Mouse (Mus musculus) ovary, postnatal 36 days (tissue): ENCODE data around the gene Mepe.

Experiments
- DNase-seq: peaks from one replicate; pipeline ENCODE4 v3.0.0; 2022; ENCODE audit warnings: low spot score, mixed read lengths

The Mepe gene

DNA sequence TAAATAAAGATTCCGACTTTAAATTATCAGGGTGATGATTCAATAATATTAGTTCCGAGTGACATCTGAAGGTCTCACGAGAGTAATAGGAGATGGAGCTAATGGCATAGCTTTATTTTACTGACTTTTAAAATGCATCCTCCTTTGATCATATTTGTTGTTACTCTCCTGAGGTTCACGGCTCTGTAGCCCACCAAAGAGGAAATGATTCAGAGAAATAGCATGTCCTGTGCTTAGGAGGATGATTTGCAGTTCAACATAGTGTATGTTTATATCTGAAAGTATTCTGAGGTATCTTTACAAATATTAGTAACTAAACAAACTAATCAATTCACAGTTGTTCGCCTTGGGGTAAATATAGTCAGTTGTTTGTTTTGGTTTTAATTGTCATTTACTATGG lies 32.4 kb downstream of the Mepe start:
- no peak for DNase-seq

GRCm38 (mm10) chr5:104358592-104358991 lies 33.5 kb downstream of the Mepe start:
- DNase-seq = no peak

DNA sequence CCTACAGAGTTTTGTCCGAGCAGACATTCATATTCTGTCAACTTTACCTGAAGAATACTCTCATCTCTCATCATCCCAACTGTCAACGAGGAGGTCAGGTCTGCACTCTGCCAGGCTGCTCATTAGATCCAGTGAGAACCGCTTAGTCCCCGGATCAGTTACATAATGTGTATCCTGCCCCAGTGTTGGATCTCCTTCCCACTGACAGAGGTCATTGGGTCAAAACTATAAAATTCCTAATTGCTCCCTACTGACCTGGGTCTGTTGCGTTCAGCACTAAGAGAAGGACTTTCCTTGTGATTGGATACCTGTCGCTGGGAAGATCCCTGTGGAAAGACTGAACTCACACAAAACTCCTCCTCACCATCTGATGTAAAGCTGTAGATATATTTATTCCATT lies 34.1 kb downstream of the Mepe start:
- DNase-seq = no peak

DNA sequence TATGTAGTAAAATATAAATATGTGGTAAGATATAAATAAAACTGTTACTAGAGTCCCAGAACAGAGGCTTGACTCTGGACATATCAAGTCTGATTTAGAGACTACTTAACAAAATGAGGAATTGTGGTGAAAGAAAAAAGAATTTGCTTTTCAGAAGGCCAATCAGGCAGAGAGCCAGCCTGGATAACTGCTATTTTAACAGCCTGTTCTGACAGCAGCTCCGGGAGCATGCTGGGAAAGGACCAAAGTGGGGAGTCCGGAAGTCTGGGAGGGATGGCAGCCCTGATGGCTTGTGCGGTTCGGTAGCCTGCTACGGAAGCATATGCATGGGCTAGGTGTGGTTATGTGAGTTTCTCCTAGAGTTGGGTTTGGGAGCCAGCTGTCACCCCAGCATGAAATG lies 45.5 kb downstream of the Mepe start:
- no peak for DNase-seq

DNA sequence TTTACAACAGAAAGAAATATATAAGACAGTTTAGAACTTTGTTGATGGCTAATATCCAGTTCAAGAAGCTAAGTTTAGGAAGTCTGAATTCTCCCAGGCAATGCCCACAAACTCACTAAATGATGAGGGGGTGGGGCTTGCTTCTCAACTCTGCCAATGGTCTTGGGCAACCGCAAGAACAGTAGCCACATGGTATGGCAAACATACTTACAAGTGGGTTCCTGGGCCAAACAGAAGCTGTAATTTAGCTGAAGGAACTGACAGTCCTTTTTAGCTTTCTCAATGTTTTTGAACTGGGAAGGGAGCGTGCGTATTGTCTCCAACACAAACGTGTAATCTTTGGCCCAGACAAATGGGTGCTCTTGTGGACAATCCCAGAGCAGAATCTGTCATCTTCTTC lies 46.2 kb downstream of the Mepe start:
- no peak for DNase-seq

DNA sequence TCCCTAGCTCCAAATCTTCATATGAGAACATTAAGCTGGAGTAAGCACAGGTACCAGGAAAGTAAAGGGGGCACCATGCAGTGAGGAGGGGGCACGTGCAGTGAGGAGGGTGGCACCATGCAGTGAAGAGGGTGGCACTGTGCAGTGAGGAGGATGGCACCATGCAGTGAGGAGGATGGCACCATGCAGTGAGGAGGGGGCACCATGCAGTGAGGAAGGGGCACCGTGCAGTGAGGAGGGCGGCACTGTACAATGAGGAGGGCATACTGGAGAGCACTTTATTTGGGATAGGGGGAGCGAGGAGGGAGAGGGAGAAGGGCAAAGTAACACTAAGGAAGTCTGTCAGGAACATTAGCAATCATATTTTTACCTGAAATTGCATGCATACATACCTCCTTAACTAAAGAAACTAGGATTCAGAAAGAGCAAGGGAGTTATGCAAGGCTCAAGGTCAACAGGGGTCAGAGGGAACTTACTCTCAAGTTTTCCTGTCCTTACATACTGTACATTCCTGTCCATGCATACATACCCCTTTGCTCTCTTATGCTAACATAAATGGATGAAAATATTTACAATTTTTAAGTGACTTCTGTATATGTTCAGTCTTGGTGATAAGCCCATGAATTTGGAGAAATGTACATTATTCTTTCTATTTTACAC lies 48.6 kb downstream of the Mepe start:
- no peak for DNase-seq

GRCm38 (mm10) chr5:104374308-104374660 lies 49.2 kb downstream of the Mepe start:
- DNase-seq = peak; percentile 76

DNA sequence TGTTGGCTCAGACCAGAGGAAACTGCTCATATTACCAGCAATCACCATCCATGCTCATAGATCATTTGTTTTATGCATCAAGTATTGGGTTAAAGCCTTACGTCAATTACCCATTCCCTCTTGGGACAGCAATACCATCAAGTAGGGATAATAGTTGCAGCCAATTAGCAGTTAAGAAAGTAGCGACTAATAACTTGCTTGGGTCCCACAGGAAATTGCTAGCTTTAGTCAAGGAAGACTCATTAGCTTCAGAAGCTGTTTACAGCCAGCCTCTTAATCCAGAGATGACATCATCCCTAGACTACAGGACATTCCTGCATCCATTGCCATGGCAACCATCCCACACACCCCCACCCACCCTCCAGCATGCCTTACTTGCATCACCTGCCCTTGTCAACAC lies 50.0 kb downstream of the Mepe start:
- DNase-seq = no peak

DNA sequence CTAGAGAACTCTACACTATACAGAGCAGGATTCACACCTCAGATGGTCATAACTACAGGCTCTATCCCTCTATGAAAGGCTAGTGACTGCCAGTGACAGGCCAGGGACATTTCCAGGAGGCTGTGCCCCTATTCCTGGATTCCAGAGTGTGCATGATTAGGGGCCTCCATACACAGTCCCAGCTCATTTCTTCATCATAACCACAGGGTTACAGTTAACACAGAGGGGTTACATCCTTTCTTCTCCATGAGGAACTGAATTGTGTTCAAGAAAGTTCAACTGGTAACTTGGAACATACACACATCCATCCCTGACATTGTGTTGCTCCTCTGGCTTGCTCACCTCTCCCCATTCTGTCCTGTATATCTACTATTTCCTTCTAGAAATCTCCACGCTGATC lies 51.8 kb downstream of the Mepe start:
- no peak for DNase-seq

DNA sequence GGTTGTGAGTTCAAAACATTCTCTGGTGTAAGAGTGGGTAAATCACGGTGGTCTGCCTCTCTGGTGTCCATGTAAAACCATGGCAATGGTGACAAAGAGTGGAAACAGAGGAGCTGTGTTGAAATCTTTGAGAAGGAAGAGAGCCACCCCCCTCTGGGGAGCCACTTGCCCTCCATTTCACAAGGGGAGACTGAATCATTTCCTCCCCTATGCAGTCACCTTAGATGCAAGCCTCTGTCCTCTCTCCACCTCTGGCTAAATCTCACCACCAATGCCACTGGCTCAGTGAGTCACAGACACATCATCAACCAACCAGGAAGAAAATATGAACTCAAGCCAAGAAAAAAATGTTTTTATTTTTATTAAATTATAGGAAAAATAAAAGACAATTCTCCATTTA lies 55.4 kb downstream of the Mepe start:
- DNase-seq = no peak

GRCm38 (mm10) chr5:104381671-104382070 lies 56.5 kb downstream of the Mepe start:
- no peak for DNase-seq

DNA sequence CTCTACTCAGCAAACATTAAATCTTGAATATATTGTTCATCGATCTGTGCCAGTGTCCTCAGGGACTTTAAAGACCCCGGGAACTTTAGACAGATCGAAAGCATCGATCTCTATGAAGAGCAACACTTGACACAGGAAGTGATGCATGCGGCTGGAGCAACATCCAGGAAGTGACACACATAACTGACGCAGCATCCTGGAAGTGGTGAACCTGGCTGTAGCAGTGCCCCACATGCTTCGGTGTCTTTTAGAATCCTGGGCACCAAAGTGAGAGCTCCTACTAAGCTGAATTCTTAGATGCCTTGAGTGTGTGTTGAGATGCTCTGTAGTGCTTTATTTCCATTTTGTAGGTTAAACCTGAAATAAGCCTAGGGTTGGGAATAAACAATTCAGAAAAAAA lies 59.4 kb downstream of the Mepe start:
- DNase-seq = no peak

GRCm38 (mm10) chr5:104385521-104385920 lies 60.4 kb downstream of the Mepe start:
- DNase-seq = no peak

GRCm38 (mm10) chr5:104386908-104387307 lies 61.8 kb downstream of the Mepe start:
- no peak for DNase-seq
